Mouse (Mus musculus) C2C12 (cell line): ENCODE data around the gene Amot. TPM values are rescaled to one million over a fixed set of nuclear protein-coding genes. Genes with fewer than 3 reads are reported as not detected.
A peak's percentile ranks its signal among the peaks of the same experiment; 100 is the strongest.

Source experiments
- H3K27me3 ChIP-seq: one replicate; pipeline ENCODE4 v1.6.1; 2011; ENCODE audit not compliant: control insufficient read depth, insufficient read depth, insufficient read length
- H3K36me3 ChIP-seq: one replicate; pipeline ENCODE4 v1.6.1; 2011; ENCODE audit not compliant: control insufficient read depth, insufficient read depth
- H3K4me3 ChIP-seq: one replicate; pipeline ENCODE4 v1.5.1; 2011; ENCODE audit warnings: mild to moderate bottlenecking, control low read depth; ENCODE audit not compliant: poor library complexity, insufficient read depth, severe bottlenecking
- H3K79me2 ChIP-seq: one replicate; pipeline ENCODE4 v1.6.1; 2011; ENCODE audit not compliant: control insufficient read depth, insufficient read depth
- H3K79me3 ChIP-seq: one replicate; pipeline ENCODE4 v1.6.1; 2011; ENCODE audit warnings: low read depth, control low read depth
- H3ac ChIP-seq: one replicate; pipeline ENCODE3; 2011; ENCODE audit warnings: low read depth; ENCODE audit not compliant: control insufficient read depth, insufficient read length
- CEBPB ChIP-seq: IDR thresholded peaks from one replicate; pipeline ENCODE4 v1.6.1; 2011; ENCODE audit warnings: low read depth, mild to moderate bottlenecking, control low read depth, moderate library complexity
- CTCF ChIP-seq: IDR thresholded peaks from one replicate; pipeline ENCODE4 v1.5.1; 2011; ENCODE audit not compliant: control insufficient read depth, insufficient read depth, insufficient read length
- FOSL1 ChIP-seq: IDR thresholded peaks from one replicate; pipeline ENCODE4 v1.8.0; 2011; ENCODE audit warnings: mild to moderate bottlenecking, low read length; ENCODE audit not compliant: poor library complexity, insufficient read depth, severe bottlenecking
- MAX ChIP-seq: IDR thresholded peaks from one replicate; pipeline ENCODE4 v1.6.1; 2011; ENCODE audit warnings: mild to moderate bottlenecking, control low read depth
- MYOD1 ChIP-seq: IDR thresholded peaks from one replicate; pipeline ENCODE4 v1.6.1; 2011; ENCODE audit warnings: low read depth; ENCODE audit not compliant: control insufficient read depth, insufficient read length
- MYOG ChIP-seq: IDR thresholded peaks from one replicate; pipeline ENCODE4 v1.6.1; 2011; ENCODE audit not compliant: control insufficient read depth, insufficient read length; ENCODE audit errors: extremely low read depth
- USF1 ChIP-seq: IDR thresholded peaks from one replicate; pipeline ENCODE4 v1.6.1; 2011; ENCODE audit warnings: low read depth, mild to moderate bottlenecking, control low read depth, moderate library complexity
- polyA plus RNA-seq: library from polyadenylated mRNA; unstranded; fragments of >200 nt; fragmentation: generic; extraction: Trizol; gene quantifications from one replicate; pipeline ENCODE4 v1.2.1, GENCODE M21; 2012; ENCODE audit warnings: missing spikeins

The Amot gene
- polyA plus RNA-seq, 1 experiment: 7.0 TPM

DNA sequence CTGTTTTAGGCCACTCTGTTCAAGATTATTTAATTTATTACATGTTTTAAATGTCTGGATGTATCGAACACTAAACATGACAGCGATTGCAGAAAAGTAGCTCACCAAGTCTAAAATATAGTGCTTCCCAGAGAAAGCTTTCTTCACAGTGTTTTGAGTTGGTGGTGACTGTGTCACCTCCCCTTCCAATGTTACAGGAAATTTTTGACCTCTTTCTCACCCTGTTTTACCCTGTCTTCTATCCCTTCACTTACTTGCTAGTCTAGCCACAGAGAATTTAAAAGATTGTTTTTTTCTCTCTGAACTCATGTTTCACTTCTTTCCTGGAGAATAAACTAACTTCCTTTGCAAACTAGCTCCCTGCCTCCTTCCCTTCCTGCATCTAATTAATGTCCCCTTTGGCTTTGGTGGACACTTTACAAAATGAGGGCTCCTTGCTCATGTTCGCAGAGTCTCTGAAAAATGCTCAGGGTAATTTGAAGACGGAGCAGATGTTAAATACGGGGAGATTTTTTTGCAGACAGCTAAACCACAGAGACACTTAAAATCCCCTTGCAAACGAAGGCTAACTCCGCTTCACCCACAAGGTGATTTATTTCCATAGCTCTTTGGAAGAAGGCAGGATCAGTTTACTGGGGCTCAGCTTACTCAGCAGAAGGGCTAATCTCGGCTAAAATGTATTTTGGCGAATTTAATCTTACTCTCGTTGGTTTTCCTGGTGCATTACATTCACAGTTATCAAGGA lies 11.5 kb upstream of the Amot start:
- no peaks in the 10 kb centered on the region for H3K79me2 ChIP-seq
- no peak for TF ChIP-seq MAX
- no peak for TF ChIP-seq CTCF
- TF ChIP-seq FOSL1: no peak
- TF ChIP-seq USF1: no peak
- no peak for TF ChIP-seq CEBPB
- no peak for TF ChIP-seq MYOD1
- TF ChIP-seq MYOG: no peak
- H3ac ChIP-seq: no peak overlapping the region
- no peaks in the 10 kb centered on the region for H3K79me3 ChIP-seq
- no peaks in the 10 kb centered on the region for H3K27me3 ChIP-seq
- H3K36me3 ChIP-seq: no peaks in the 10 kb centered on the region
- H3K4me3 ChIP-seq: no peak overlapping the region

DNA sequence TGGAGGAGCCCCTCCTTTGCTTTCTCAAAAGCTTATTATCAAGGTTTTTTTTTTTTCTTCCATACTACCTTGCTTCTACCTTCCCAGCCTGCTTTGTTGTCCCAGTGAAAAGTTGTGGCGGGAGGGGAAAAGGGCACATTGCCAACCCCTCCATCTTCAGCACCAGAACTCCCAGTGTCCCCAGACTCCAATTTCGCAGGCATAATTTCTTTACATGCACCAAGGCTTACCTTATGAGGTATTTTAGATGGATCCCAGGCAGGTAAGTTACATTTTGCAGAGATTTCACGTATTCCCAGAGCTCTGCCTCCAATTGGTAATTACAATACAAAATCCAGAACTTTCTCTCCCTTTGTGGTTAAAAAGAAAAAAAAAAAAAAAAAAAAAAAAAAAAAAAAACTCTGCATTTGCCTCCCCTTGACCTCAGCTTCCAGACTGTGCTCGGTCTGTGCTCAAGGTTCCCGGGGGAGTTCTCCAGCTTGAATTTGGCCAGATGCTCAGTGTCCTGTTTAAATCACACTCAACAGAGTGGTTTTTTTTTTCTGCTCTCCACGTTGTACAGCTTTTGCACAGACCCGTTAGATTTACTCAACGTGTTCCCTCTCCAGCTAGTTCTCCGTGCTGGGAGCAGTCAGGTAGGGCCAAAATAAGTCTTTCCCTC lies 10.6 kb upstream of the Amot start:
- Histone ChIP-seq H3ac (no peak overlapping the region), H3K79me2 (no peaks in the 10 kb centered on the region), H3K36me3 (no peaks in the 10 kb centered on the region), H3K4me3 (no peak overlapping the region), H3K27me3 (no peaks in the 10 kb centered on the region), H3K79me3 (no peaks in the 10 kb centered on the region)
- no peak for TF ChIP-seq MYOG
- TF ChIP-seq MAX: no peak
- no peak for TF ChIP-seq USF1
- TF ChIP-seq MYOD1: no peak
- no peak for TF ChIP-seq CTCF
- TF ChIP-seq FOSL1: no peak
- TF ChIP-seq CEBPB: no peak

DNA sequence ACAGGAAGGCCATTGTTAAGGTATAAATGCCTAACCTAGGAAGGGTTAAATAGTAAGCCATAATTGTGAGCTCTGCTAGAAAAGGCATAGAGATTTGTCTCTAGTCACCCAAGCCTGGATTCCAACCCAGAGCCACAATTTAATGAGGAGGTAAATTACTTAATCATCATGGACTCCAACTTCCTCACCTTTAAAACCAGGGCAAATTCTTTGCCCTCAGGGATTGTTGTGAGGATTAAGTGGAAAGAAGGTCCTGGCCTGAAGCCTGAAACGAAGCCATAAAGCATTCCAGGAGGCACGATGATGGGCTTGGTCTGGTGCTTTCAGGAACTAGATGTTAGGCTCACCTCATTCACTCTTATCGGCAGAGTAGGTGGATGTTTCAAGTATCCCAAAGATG lies 5.7 kb upstream of the Amot start:
- Histone ChIP-seq H3K4me3 (no peak overlapping the region), H3K36me3 (no peaks in the 10 kb centered on the region), H3K79me3 (no peaks in the 10 kb centered on the region), H3K79me2 (no peaks in the 10 kb centered on the region), H3ac (no peak overlapping the region), H3K27me3 (no peaks in the 10 kb centered on the region)
- TF ChIP-seq MAX (no peak), MYOG (no peak), USF1 (no peak), MYOD1 (no peak), FOSL1 (no peak), CEBPB (no peak), CTCF (no peak)

DNA sequence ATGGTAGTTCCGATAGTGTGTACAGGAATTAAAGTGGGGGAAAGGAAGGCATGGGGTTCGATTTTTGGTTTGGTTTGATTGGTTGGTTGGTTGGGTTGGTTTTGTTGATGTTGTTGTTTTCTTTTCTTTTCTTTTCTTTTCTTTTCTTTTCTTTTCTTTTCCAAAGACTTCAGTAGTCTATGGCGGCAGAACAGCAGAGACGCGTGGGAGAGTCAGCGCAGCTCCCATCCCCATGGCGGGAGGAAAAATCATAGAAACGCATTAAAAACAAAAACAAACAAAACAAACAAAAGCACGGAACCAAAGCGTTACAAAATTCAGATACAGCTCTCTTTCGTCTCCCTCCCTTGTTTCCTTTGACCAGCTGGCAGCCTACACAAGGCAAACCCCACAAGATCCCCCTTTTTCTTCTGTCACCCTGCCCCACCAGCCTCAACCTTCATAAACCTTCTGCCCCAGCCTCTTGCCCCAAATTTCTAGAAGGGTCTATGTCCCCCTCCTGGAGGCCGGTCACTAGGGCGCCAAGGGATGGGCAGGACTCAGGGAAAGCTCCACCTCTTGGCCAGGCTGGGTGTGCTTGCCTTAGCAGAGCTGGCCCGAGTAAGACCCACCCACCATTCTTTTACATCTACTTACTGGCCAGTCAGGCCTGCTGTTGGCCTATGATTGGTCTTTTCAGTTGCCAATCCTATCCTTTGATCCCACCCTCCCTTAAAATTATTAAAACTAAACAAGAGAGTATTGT lies 648 bp upstream of the Amot start:
- peak overlapping the region; percentile 26 for H3K4me3 ChIP-seq

DNA sequence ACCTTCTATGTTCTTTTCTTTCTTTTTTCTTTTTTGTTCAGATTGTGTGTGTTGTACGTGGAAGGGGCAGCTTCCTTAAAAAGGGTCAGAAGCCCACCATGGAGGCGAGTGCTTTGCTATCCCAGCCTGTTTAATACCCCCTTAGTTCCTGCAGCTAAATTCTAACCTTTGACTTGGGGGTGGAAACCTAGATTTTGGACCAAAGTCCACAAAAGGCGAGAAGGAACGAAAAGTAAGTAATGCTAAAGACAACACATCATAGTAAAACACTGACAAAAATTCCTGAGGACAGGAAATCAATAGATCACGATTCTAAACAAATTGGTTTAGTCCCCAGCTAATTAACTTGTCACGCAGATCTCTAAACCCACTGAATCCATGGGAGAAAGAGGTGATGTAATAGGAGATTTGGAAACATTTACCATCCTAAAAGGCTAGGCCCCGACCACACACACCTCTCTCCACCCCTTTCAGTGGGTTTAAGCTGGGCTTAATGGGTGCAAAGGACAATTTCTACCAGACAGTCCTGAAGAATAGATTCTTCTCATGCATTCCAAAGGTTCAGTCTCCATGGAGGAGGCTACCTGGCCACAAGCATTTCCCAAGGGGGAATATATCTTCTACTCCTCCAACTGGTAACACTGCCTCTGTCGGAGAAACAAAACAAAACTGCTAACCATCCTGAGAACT lies 3.2 kb downstream of the Amot start:
- peaks cover 24% of the 10 kb centered on the region for H3K79me3 ChIP-seq
- H3K36me3 ChIP-seq: peaks cover 2% of the 10 kb centered on the region
- H3K4me3 ChIP-seq: no peak overlapping the region
- no peaks in the 10 kb centered on the region for H3K27me3 ChIP-seq
- H3ac ChIP-seq: no peak overlapping the region
- peaks cover 44% of the 10 kb centered on the region for H3K79me2 ChIP-seq
- no peak for TF ChIP-seq MYOD1
- TF ChIP-seq CEBPB: no peak
- no peak for TF ChIP-seq MYOG
- TF ChIP-seq USF1: no peak
- no peak for TF ChIP-seq FOSL1
- TF ChIP-seq CTCF: no peak

More for the DNA sequence above, 648 bp upstream of the Amot start:
- H3K79me2 ChIP-seq: peaks cover 35% of the 10 kb centered on the region
- TF ChIP-seq CEBPB (no peak), USF1 (no peak), MYOG (no peak), MYOD1 (no peak)
- no peaks in the 10 kb centered on the region for H3K36me3 ChIP-seq
- no peaks in the 10 kb centered on the region for H3K27me3 ChIP-seq
- peak overlapping the region; percentile 23 for H3ac ChIP-seq
- H3K79me3 ChIP-seq: peaks cover 17% of the 10 kb centered on the region
